Mouse (Mus musculus): ENCODE results near the gene Slc39a1. TPM values are rescaled to one million over a fixed set of nuclear protein-coding genes. Genes with fewer than 3 reads are reported as not detected.

Slc39a1 gene
- polyA plus RNA-seq, 1 experiment from 2014 or later, result 62.5 TPM

GRCm38 (mm10) chr3:90220088-90220487 is 27.9 kb upstream of the Slc39a1 start:
- Histone ChIP-seq H3K4me3 (peak overlapping the region; percentile 58), H3K36me3 (peaks cover 22% of the 10 kb centered on the region), H3K27me3 (ENCODE audit: insufficient read depth, poor library complexity, severe bottlenecking) (no peaks in the 10 kb centered on the region), H3K9me3 (no peaks in the 10 kb centered on the region), H3K27ac (peak overlapping the region; percentile 88), H3K4me1 (replicated peaks) (peaks cover 27% of the 10 kb centered on the region)
- WGBS, result 21% methylated on average over 6 of the region's 6 CpGs
- peak; percentile 47 for DNase-seq (ENCODE audit: low spot score)

GRCm38 (mm10) chr3:90220531-90220951 is 27.4 kb upstream of the Slc39a1 start:
- Histone ChIP-seq H3K27me3 (ENCODE audit: insufficient read depth, poor library complexity, severe bottlenecking) (no peaks in the 10 kb centered on the region), H3K36me3 (peaks cover 26% of the 10 kb centered on the region), H3K4me1 (replicated peaks) (peaks cover 27% of the 10 kb centered on the region), H3K9me3 (no peaks in the 10 kb centered on the region), H3K4me3 (peak overlapping the region; percentile 58), H3K27ac (peak overlapping the region; percentile 88)
- DNase-seq (ENCODE audit: low spot score), result peak; percentile 81
- under 1% methylated on average over 20 of the region's 20 CpGs for WGBS

DNA sequence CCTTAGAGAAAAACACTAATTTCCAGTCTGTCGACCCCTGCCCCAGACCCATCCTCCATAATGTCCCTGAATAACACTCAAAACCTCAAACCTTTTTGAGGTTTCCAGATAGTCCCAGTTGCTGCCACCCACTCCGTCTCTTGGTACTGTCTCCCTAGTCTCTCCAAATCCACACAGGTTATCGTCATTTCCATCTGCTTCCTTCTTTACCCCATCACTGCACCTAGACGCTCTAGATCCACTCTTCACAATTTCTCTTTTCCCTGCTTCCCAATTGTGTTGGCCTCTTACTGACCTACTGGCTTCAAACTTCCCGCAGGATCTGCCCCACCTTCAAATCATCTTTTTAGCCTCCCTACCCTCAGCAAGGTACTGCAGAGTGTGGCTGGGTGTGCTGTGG is 26.8 kb upstream of the Slc39a1 start:
- H3K9me3 ChIP-seq, result no peaks in the 10 kb centered on the region
- WGBS, result 25% methylated on average over 5 of the region's 5 CpGs
- no peaks in the 10 kb centered on the region for H3K27me3 ChIP-seq (ENCODE audit: insufficient read depth, poor library complexity, severe bottlenecking)
- H3K4me3 ChIP-seq, result peak overlapping the region; percentile 58
- peaks cover 27% of the 10 kb centered on the region for H3K4me1 ChIP-seq (replicated peaks)
- DNase-seq (ENCODE audit: low spot score), result no peak
- peak overlapping the region; percentile 88 for H3K27ac ChIP-seq
- peaks cover 32% of the 10 kb centered on the region for H3K36me3 ChIP-seq

- no peak for DNase-seq (ENCODE audit: low spot score)
- 90% methylated on average over 4 of the region's 4 CpGs for WGBS
Measured at GRCm38 (mm10) chr3:90222455-90222854, 25.5 kb upstream of the Slc39a1 start.

GRCm38 (mm10) chr3:90222941-90223340 is 25.0 kb upstream of the Slc39a1 start:
- no peak overlapping the region for H3K27ac ChIP-seq
- 85% methylated on average over 3 of the region's 3 CpGs for WGBS
- no peak for DNase-seq (ENCODE audit: low spot score)
- peaks cover 33% of the 10 kb centered on the region for H3K36me3 ChIP-seq
- H3K9me3 ChIP-seq, result no peaks in the 10 kb centered on the region
- H3K4me1 ChIP-seq (replicated peaks), result peaks cover 27% of the 10 kb centered on the region
- H3K27me3 ChIP-seq (ENCODE audit: insufficient read depth, poor library complexity, severe bottlenecking), result no peaks in the 10 kb centered on the region
- H3K4me3 ChIP-seq, result no peak overlapping the region

More at GRCm38 (mm10) chr3:90222455-90222854, 25.5 kb upstream of the Slc39a1 start:
- Histone ChIP-seq H3K36me3 (peaks cover 33% of the 10 kb centered on the region), H3K4me1 (replicated peaks) (peaks cover 27% of the 10 kb centered on the region), H3K27ac (no peak overlapping the region), H3K27me3 (ENCODE audit: insufficient read depth, poor library complexity, severe bottlenecking) (no peaks in the 10 kb centered on the region), H3K4me3 (no peak overlapping the region), H3K9me3 (no peaks in the 10 kb centered on the region)

DNA sequence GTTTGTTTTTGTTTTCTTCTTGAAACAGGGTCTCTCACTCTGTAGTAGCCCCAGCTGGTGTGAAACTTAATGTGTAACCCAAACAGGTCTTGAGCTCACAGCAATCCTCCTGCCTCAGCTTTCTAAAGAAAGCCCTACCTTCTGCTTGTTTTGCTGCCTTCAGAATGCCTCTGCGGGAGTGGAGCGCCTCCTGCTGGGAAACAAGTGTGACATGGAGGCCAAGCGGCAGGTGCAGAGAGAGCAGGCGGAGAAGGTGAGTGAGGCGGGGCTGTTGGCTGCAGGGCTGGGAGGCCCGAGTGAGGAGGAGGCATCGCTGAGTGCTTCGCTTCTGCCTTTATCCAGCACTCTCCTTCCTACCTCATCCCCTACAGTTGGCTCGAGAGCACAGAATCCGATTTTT is 23.6 kb upstream of the Slc39a1 start:
- no peak for DNase-seq (ENCODE audit: low spot score)
- Histone ChIP-seq H3K4me3 (no peak overlapping the region), H3K27me3 (ENCODE audit: insufficient read depth, poor library complexity, severe bottlenecking) (no peaks in the 10 kb centered on the region), H3K4me1 (replicated peaks) (peaks cover 27% of the 10 kb centered on the region), H3K9me3 (no peaks in the 10 kb centered on the region), H3K27ac (no peak overlapping the region), H3K36me3 (peaks cover 33% of the 10 kb centered on the region)
- 83% methylated on average over 10 of the region's 10 CpGs for WGBS

DNA sequence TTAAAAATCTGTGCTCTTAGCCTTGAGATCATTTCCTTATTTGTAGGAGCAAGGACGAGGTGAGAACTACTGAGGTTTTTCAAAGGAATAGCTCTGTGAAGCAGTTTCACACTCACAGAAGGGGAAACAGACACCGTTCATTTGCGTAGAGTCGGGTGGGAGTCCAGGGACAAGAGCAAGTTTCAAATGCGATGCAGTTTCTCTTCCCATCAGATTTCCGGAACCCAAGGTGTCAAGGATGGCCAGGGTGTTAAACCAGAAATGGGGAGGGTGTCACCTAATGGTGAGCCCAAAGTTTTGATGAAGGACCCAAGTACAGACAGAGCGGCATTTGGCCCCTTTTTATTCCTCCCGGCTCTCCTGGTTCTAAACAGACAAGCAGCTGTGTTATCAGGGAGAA is 16.9 kb upstream of the Slc39a1 start:
- peak overlapping the region; percentile 72 for H3K4me3 ChIP-seq
- WGBS, result 16% methylated on average over 8 of the region's 8 CpGs
- H3K4me1 ChIP-seq (replicated peaks), result peaks cover 19% of the 10 kb centered on the region

GRCm38 (mm10) chr3:90231507-90232333 is 16.3 kb upstream of the Slc39a1 start, which contains the start of gene Jtb:
Jtb (plus strand) TSS chr3:90231597.
- peaks cover 38% of the 10 kb centered on the region for H3K36me3 ChIP-seq
- DNase-seq (ENCODE audit: low spot score), result peak; percentile 95
- no peaks in the 10 kb centered on the region for H3K27me3 ChIP-seq (ENCODE audit: insufficient read depth, poor library complexity, severe bottlenecking)
- WGBS, result under 1% methylated on average over 61 of the region's 61 CpGs
- H3K27ac ChIP-seq, result peak within 1 kb of the TSS; percentile 92
- H3K9me3 ChIP-seq, result no peaks in the 10 kb centered on the region
- H3K4me1 ChIP-seq (replicated peaks), result peaks cover 19% of the 10 kb centered on the region
- H3K4me3 ChIP-seq, result peak within 1 kb of the TSS; percentile 72

More for the DNA sequence above, 16.9 kb upstream of the Slc39a1 start:
- H3K9me3 ChIP-seq, result no peaks in the 10 kb centered on the region
- no peak for DNase-seq (ENCODE audit: low spot score)
- peaks cover 32% of the 10 kb centered on the region for H3K36me3 ChIP-seq
- peak overlapping the region; percentile 92 for H3K27ac ChIP-seq
- no peaks in the 10 kb centered on the region for H3K27me3 ChIP-seq (ENCODE audit: insufficient read depth, poor library complexity, severe bottlenecking)

DNA sequence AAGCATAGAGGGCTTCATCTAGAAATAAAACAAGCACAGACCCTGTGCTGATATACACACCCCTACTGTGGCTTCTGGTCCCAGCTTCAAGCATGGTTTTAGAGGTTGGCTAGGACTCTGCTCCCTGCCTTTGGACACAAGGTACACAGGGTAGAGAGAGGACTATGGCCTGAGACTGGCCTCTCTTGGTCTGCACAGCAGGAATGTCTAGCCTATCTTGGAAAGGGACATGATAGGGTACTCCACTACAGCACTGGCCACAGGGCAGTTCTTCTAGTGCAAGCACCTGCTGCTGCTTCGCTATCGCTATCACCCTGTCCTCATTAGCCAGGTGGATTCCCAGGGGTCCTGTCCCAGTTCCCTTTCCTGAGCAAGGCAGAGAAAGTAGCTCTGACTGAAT is 6.7 kb upstream of the Slc39a1 start:
- Histone ChIP-seq H3K36me3 (peaks cover 8% of the 10 kb centered on the region), H3K4me1 (replicated peaks) (peaks cover 22% of the 10 kb centered on the region), H3K27me3 (ENCODE audit: insufficient read depth, poor library complexity, severe bottlenecking) (peaks cover 8% of the 10 kb centered on the region; the same call in 1 of the 2 replicates), H3K27ac (no peak overlapping the region), H3K9me3 (no peaks in the 10 kb centered on the region), H3K4me3 (no peak overlapping the region)
- DNase-seq (ENCODE audit: low spot score), result no peak
- 93% methylated on average over 2 of the region's 2 CpGs for WGBS

GRCm38 (mm10) chr3:90241669-90242358 is 6.2 kb upstream of the Slc39a1 start:
- Histone ChIP-seq H3K27ac (no peak overlapping the region; the same call in 1 of the 2 replicates), H3K4me3 (no peak overlapping the region), H3K36me3 (peaks cover 3% of the 10 kb centered on the region), H3K9me3 (no peaks in the 10 kb centered on the region), H3K27me3 (ENCODE audit: insufficient read depth, poor library complexity, severe bottlenecking) (peaks cover 8% of the 10 kb centered on the region; the same call in 1 of the 2 replicates), H3K4me1 (replicated peaks) (peaks cover 22% of the 10 kb centered on the region)
- 84% methylated on average over 10 of the region's 10 CpGs for WGBS
- no peak for DNase-seq (ENCODE audit: low spot score)

DNA sequence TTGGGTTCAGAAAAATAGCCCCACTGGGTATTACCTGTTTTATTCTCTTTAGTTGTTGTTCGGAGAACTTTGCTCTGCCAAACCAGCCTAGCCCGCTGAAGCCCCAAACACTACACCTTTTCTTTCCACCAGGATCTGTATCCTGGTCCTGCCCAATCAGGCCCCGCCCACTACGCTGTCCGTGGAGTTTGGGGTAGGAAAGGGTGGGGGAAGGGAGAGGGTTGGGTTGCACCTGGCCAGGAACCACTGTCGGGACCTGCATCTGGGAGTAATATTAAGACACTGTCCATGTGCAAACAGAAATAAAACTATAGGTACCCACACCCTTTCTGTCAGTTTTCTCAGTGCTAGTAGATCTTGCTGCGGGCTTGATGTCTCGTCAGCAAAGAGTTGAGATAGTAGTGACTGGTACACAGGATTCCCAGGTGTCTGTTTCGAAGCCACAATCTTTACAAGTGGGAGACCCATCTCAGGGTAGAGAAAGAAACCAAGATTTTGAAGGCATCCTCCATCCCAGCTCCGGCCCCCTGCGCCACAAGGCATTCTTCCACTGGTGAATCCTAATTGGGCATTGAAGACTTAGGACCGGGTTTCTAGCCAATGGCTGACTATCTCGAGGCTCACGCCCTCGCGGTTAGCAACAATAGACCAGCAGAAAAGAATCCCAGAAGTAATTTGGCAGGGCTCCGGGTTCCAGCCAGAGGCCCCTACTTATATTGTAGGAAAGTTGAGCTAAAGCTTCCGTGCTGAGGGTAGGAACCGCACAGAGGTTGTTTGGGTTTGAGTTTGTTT is 4.8 kb upstream of the Slc39a1 start, which contains the start of gene Creb3l4:
TSS of gene Creb3l4 (minus strand) at position 529 of the 792 bp plus-strand sequence.
- peaks cover 28% of the 10 kb centered on the region for H3K4me1 ChIP-seq (replicated peaks)
- peak within 1 kb of the TSS; percentile 84 for H3K27ac ChIP-seq
- peaks cover 8% of the 10 kb centered on the region; the same call in 1 of the 2 replicates for H3K27me3 ChIP-seq (ENCODE audit: insufficient read depth, poor library complexity, severe bottlenecking)
- WGBS, result 2% methylated on average over 19 of the region's 19 CpGs
- no peaks in the 10 kb centered on the region for H3K36me3 ChIP-seq
- H3K4me3 ChIP-seq, result peak within 1 kb of the TSS; percentile 52
- H3K9me3 ChIP-seq, result no peaks in the 10 kb centered on the region
- DNase-seq (ENCODE audit: low spot score), result peak; percentile 78

DNA sequence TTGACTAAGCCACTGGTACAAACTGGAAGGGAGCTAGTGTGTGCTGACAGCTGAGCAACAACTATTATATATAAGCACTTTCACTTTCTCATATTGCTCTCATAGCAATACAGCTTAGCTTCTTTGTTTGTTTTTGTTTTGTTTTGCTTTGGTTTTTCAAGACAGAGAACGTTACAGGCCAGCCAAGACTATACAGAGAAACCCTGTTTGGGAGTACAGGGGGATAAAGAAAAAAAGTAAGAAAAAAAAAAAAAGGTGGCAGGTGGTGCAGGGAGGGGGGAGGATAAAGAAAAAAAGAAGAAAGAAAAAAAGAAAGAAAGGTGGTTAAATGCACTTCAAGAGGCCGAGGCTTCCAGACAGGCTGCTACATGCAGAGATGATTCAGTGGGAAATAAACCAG is 2.6 kb upstream of the Slc39a1 start:
- no peaks in the 10 kb centered on the region for H3K9me3 ChIP-seq
- WGBS, result 81% methylated on average over 2 of the region's 2 CpGs

More for the DNA sequence above, 2.6 kb upstream of the Slc39a1 start:
- Histone ChIP-seq H3K4me1 (replicated peaks) (peaks cover 41% of the 10 kb centered on the region), H3K27ac (no peak overlapping the region), H3K4me3 (no peak overlapping the region), H3K27me3 (ENCODE audit: insufficient read depth, poor library complexity, severe bottlenecking) (peaks cover 8% of the 10 kb centered on the region; the same call in 1 of the 2 replicates), H3K36me3 (peaks cover 13% of the 10 kb centered on the region)
- no peak for DNase-seq (ENCODE audit: low spot score)

All from hindbrain, embryonic 10.5 days (tissue).